Mouse (Mus musculus) intestine, embryonic 16.5 days (tissue): Measurements from ENCODE around the gene Npr1. TPM values are rescaled to one million over a fixed set of nuclear protein-coding genes. Genes with fewer than 3 reads are reported as not detected.

Source experiments
- ATAC-seq: fragments of 200-750 bp; cut with Nextera tagmentation; 2 replicates; pipeline ENCODE4 v1.8.0; 2017; ENCODE audit warnings: moderate TSS enrichment, moderate library complexity
- H3K27ac ChIP-seq: fragments of 300-500 bp; sonication (generic); 2 replicates; pipeline ENCODE4 v1.5.1; 2014; ENCODE audit warnings: mild to moderate bottlenecking, low read length
- H3K27me3 ChIP-seq: fragments of 300-500 bp; sonication (generic); replicated peaks from 2 replicates; pipeline ENCODE4 v1.6.1; 2014; ENCODE audit warnings: low read length, control low read depth, mixed read lengths; ENCODE audit not compliant: control insufficient read depth, insufficient read depth
- H3K36me3 ChIP-seq: fragments of 300-500 bp; sonication (generic); 2 replicates; pipeline ENCODE4 v1.6.1; 2014; ENCODE audit warnings: low read length, control low read depth; ENCODE audit not compliant: control insufficient read depth, insufficient read depth
- H3K4me1 ChIP-seq: fragments of 300-500 bp; sonication (generic); 2 replicates; pipeline ENCODE4 v1.6.1; 2014; ENCODE audit warnings: low read length, control low read depth, mixed read lengths; ENCODE audit not compliant: control insufficient read depth, insufficient read depth
- H3K4me2 ChIP-seq: fragments of 300-500 bp; sonication (generic); 2 replicates; pipeline ENCODE4 v1.6.1; 2014; ENCODE audit warnings: low read depth, low read length, control low read depth
- H3K4me3 ChIP-seq: fragments of 300-500 bp; sonication (generic); 2 replicates; pipeline ENCODE4 v1.5.1; 2014; ENCODE audit warnings: mild to moderate bottlenecking, low read length
- H3K9ac ChIP-seq: fragments of 300-500 bp; sonication (generic); 2 replicates; pipeline ENCODE4 v1.6.1; 2014; ENCODE audit warnings: low read depth, low read length
- H3K9me3 ChIP-seq: fragments of 300-500 bp; sonication (generic); 2 replicates; pipeline ENCODE4 v1.6.1; 2016; ENCODE audit warnings: low read length, control low read depth; ENCODE audit not compliant: control insufficient read depth
- WGBS: fragments of 180-500 bp; shearing (Covaris S2); extraction: QIAGEN DNeasy Blood & Tissue Kit; methylation state at CpG from one replicate; pipeline ENCODE4 v1.1.7; 2014; 5-methylcytosine and 5-hydroxymethylcytosine counted together
- polyA plus RNA-seq: library from polyadenylated mRNA; unstranded; fragments of >200 nt; fragmentation: Nextera tagmentation; extraction: Ambion mirVana; gene quantifications from 2 replicates; pipeline ENCODE4 v1.2.1, GENCODE M21; 2015

The Npr1 gene
- polyA plus RNA-seq, 1 experiment from 2014 or later, result 6.6 TPM

DNA sequence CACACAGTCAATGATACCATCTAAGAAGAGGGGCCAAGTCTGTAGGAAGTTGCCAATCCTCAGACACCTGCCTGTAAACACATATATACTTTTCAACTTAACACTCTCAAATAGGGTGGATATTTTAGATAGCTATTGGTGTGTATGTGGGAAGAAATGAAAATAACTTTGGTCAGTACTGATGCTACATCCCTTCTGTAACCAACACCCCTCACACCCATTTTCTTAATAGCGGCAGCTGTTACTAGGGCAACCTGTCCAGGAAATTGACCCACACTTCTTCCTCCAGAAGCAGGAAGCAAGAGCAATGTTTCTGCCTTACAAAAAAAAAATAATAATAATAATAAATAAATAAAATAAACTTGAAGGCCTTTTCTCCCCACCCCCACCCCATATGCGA lies 33.3 kb downstream of the Npr1 start:
- H3K4me2 ChIP-seq, result peak overlapping the region; percentile 81
- H3K36me3 ChIP-seq, result no peaks in the 10 kb centered on the region
- no peak for ATAC-seq
- WGBS, result 15% methylated on average over 2 of the region's 2 CpGs
- no peaks in the 10 kb centered on the region for H3K9me3 ChIP-seq
- peak overlapping the region; percentile 90 for H3K9ac ChIP-seq
- H3K27ac ChIP-seq, result peak overlapping the region; percentile 95; the same call in 1 of the 2 replicates
- peaks cover 29% of the 10 kb centered on the region for H3K4me1 ChIP-seq
- peak overlapping the region; percentile 65 for H3K4me3 ChIP-seq
- H3K27me3 ChIP-seq, result no peaks in the 10 kb centered on the region

- peaks cover 29% of the 10 kb centered on the region for H3K4me1 ChIP-seq
These were observed 36.1 kb downstream of the Npr1 start for GRCm38 (mm10) chr3:90429576-90429975.

GRCm38 (mm10) chr3:90428186-90428585 lies 37.5 kb downstream of the Npr1 start:
- Histone ChIP-seq H3K27me3 (no peaks in the 10 kb centered on the region), H3K4me1 (peaks cover 24% of the 10 kb centered on the region), H3K4me3 (no peak overlapping the region), H3K9me3 (no peaks in the 10 kb centered on the region), H3K36me3 (no peaks in the 10 kb centered on the region), H3K4me2 (no peak overlapping the region), H3K9ac (no peak overlapping the region), H3K27ac (no peak overlapping the region)
- no peak for ATAC-seq
- 69% methylated on average over 6 of the region's 6 CpGs for WGBS

More at GRCm38 (mm10) chr3:90429576-90429975, 36.1 kb downstream of the Npr1 start:
- no peak overlapping the region for H3K4me3 ChIP-seq
- no peak overlapping the region for H3K4me2 ChIP-seq
- H3K9me3 ChIP-seq, result no peaks in the 10 kb centered on the region
- no peak for ATAC-seq
- H3K9ac ChIP-seq, result no peak overlapping the region
- H3K27me3 ChIP-seq, result no peaks in the 10 kb centered on the region
- WGBS, result 77% methylated on average over 3 of the region's 3 CpGs
- H3K36me3 ChIP-seq, result no peaks in the 10 kb centered on the region
- no peak overlapping the region for H3K27ac ChIP-seq

DNA sequence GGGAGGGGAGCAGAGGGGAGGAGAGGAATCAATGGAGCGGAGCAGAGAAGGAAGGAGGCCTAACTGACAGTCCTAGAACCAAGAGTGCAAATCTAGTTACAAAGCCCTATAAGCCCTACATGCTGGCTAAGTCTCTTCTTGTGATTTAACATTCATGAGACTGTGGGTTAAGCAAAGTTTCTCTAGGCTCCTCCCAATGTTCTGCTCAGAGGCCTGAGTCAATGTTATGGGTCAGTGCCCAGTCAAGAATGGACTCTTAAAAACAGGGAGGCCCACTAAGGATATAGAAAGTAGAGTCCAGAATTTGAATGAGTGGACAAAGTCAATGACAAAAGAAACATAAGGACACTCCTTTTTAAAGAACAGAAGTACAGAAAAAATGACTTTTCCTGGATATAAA lies 38.1 kb downstream of the Npr1 start:
- WGBS, result 92% methylated on average over 1 of the region's 1 CpGs

DNA sequence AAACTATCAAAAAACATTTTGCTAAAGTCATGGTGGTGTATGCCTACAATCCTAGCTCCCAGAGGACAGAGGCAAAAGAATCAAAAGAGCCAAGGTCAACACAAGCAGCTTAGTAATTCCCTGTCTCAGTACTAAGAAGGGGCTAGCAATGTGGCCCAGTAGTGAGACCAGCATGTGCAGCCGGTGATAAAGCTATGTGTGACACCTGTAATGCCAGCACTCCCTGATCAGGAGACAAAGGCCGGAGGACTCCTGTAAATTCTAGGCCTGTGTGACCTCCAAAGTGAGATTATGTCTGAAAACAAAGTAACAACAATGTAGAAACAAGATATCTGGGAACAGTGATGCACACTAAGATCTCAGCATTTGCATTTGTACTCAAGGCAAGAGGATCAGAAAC lies 40.2 kb downstream of the Npr1 start:
- Histone ChIP-seq H3K9ac (no peak overlapping the region), H3K4me2 (no peak overlapping the region), H3K4me1 (peaks cover 11% of the 10 kb centered on the region), H3K27me3 (no peaks in the 10 kb centered on the region), H3K27ac (no peak overlapping the region), H3K9me3 (no peaks in the 10 kb centered on the region), H3K4me3 (no peak overlapping the region), H3K36me3 (peaks cover 4% of the 10 kb centered on the region; the same call in 1 of the 2 replicates)
- no peak for ATAC-seq
- WGBS, result 90% methylated on average over 2 of the region's 2 CpGs

More for the DNA sequence above, 38.1 kb downstream of the Npr1 start:
- no peaks in the 10 kb centered on the region for H3K9me3 ChIP-seq
- no peak overlapping the region for H3K27ac ChIP-seq
- H3K36me3 ChIP-seq, result peaks cover 2% of the 10 kb centered on the region; the same call in 1 of the 2 replicates
- peaks cover 24% of the 10 kb centered on the region for H3K4me1 ChIP-seq
- no peak overlapping the region for H3K9ac ChIP-seq
- H3K4me2 ChIP-seq, result no peak overlapping the region
- ATAC-seq, result no peak
- no peaks in the 10 kb centered on the region for H3K27me3 ChIP-seq
- no peak overlapping the region for H3K4me3 ChIP-seq

DNA sequence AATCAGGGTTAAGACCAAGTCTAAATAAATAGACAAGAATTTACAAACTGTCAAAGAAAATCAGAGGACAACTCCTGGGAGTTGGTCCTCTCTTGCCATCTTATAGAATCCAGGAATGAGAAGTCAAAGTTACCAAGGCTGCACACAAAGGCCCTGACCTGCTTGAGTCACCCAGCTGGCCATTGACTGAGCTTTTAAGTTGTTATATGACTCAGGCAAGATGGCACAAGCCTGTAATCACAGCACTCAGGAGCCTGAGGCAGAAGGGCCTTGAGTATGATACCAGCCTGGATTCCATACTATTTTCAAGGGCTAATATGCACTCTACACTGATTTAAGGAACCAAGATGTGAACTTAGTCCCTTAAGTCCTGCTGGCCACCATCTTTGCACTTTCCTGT lies 42.1 kb downstream of the Npr1 start:
- Histone ChIP-seq H3K9ac (no peak overlapping the region), H3K27me3 (no peaks in the 10 kb centered on the region), H3K4me3 (no peak overlapping the region), H3K27ac (no peak overlapping the region), H3K9me3 (no peaks in the 10 kb centered on the region), H3K4me1 (no peaks in the 10 kb centered on the region), H3K36me3 (peaks cover 4% of the 10 kb centered on the region; the same call in 1 of the 2 replicates), H3K4me2 (no peak overlapping the region)
- ATAC-seq, result no peak

DNA sequence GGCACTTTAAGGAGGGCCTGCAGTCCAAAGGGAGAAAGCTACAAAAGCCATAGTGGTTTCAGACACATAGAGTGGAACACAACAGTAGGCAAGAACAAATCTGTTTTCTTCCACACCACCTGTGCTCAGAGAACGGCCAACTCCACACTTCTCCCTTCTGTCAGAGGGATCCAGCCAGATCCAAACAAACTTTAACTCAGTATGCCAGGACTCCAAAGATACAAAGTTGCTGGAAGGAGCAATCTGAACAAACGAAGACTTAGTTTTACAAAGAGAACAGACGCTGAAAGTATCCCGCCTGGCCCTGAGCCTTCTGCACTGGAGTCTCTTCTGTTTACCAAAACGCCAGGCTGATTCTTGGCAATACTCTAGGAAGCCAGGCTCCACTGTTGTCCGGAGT lies 45.0 kb downstream of the Npr1 start:
- H3K4me3 ChIP-seq, result no peak overlapping the region
- WGBS, result 82% methylated on average over 6 of the region's 6 CpGs
- no peaks in the 10 kb centered on the region for H3K9me3 ChIP-seq
- no peak overlapping the region for H3K9ac ChIP-seq
- no peak overlapping the region for H3K27ac ChIP-seq
- no peak overlapping the region for H3K4me2 ChIP-seq
- H3K27me3 ChIP-seq, result no peaks in the 10 kb centered on the region
- peaks cover 4% of the 10 kb centered on the region; the same call in 1 of the 2 replicates for H3K36me3 ChIP-seq
- no peaks in the 10 kb centered on the region for H3K4me1 ChIP-seq
- ATAC-seq, result no peak

DNA sequence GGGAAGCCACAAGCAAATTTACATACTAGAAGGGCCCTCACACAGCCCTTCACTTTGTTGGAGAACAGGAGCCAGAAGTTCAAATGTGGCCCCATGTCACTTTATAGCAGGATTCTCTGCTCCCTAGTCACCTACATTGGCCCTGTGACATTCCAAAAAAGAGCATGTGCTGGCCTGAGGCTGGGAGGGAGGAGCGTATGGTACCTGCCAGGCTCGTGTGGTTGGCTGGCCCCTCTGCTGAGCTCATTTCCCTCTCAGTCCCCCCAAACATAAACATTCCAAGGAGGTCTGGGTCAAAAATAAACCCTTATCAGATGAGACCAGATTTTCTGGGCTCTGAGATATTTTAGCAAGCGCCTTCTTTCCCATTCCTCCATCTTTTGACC lies 52.7 kb downstream of the Npr1 start:
- Histone ChIP-seq H3K9me3 (no peaks in the 10 kb centered on the region), H3K27me3 (no peaks in the 10 kb centered on the region), H3K9ac (no peak overlapping the region), H3K27ac (no peak overlapping the region), H3K4me2 (no peak overlapping the region), H3K36me3 (peaks cover 7% of the 10 kb centered on the region; the same call in 1 of the 2 replicates), H3K4me3 (no peak overlapping the region), H3K4me1 (0 out of 2 replicates have a peak, but pooled peaks cover 2% of the 10 kb centered on the region)
- ATAC-seq, result 0 out of 2 replicates have a peak, but pooled peaks have one; percentile 18
- WGBS, result 51% methylated on average over 3 of the region's 3 CpGs

- ATAC-seq, result peak; percentile 60; the same call in 1 of the 2 replicates
- no peaks in the 10 kb centered on the region for H3K27me3 ChIP-seq
- H3K36me3 ChIP-seq, result peaks cover 9% of the 10 kb centered on the region; the same call in 1 of the 2 replicates
- no peaks in the 10 kb centered on the region for H3K9me3 ChIP-seq
- WGBS, result 43% methylated on average over 5 of the region's 5 CpGs
- H3K4me2 ChIP-seq, result no peak overlapping the region
- H3K27ac ChIP-seq, result no peak overlapping the region
- H3K4me1 ChIP-seq, result 0 out of 2 replicates have a peak, but pooled peaks cover 2% of the 10 kb centered on the region
- H3K4me3 ChIP-seq, result no peak overlapping the region
- H3K9ac ChIP-seq, result no peak overlapping the region
These were observed 53.2 kb downstream of the Npr1 start for GRCm38 (mm10) chr3:90412312-90413010.
